In the genomic region with DNA sequence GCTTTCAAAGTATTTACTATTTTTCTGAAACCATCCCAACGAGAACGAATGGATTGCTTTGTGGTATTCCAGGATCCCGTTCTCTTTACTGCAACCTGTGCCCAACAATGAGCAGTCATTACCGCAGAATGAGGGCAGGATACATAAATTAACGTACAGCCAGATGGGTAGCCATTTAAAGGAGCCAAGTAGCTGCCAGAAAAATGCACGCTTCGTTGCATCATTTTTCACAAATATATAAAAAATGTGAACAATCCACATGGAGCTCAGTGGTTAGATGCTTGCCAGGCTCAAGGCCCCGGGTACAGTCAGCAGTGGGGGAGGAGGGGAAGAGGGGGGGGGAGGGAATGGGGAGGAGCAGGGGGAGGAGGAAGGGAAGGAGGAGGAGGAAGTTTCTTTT, we compare ENCODE assay signal across 13 mouse cellular contexts.
"Had no signal": no experiment of that assay in that cellular context is flagged by ENCODE, and none has a peak within 500 bp of the region (broad histone marks: within the 10 kb centered on the region; RNA-seq: fewer than 3 reads in every experiment).

No protein-coding gene starts in this region.

- DNase-seq: kidney, postnatal 25 days; layer of hippocampus, postnatal 36 days; lung, adult 2 months; lung, postnatal 36 days; midbrain, embryonic 14.5 days; right cerebral cortex, adult 18-20 months; right cerebral cortex, postnatal 25 days; thymus, postnatal 4 days had no signal

- H3K4me2 ChIP-seq: liver, embryonic 11.5 days; liver, embryonic 15.5 days; neural tube, embryonic 13.5 days had no signal

- H3K27me3 ChIP-seq: liver, embryonic 15.5 days; neural tube, embryonic 13.5 days had no signal

- H3K27ac ChIP-seq: liver, embryonic 15.5 days; neural tube, embryonic 13.5 days; stomach, postnatal 0 days had no signal

- H3K36me3 ChIP-seq: liver, embryonic 15.5 days; neural tube, embryonic 13.5 days had no signal

- H3K9ac ChIP-seq: liver, embryonic 15.5 days; neural tube, embryonic 13.5 days had no signal

- H3K9me3 ChIP-seq: liver, embryonic 15.5 days; neural tube, embryonic 13.5 days had no signal

- ATAC-seq: lung, postnatal 0 days had no signal

- H3K4me3 ChIP-seq: liver, embryonic 15.5 days; neural tube, embryonic 13.5 days had no signal

- H3K4me1 ChIP-seq: liver, embryonic 15.5 days had no signal
